ENCODE assay signal across 9 mouse cellular contexts in the genomic region with DNA sequence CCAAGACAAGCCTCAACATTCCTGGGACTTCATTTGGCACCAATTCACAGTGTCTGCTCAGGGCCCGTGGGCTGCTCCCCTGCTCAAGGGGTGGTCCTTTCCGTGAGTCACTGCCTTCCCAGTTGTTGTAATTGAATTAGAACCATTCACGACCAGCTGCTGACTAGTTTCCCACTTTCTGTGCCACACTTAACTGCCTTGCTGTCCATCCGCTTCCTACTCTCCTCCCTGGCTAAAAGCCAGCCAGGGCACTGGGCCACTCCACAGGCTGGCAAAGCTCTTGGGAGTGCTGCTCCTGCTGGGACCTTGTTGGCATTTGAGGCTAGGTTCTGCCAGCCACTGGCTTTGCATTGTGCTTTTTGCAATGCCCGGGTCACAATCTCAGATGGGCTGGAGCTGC. TPM values are rescaled to one million over a fixed set of nuclear protein-coding genes. Genes with fewer than 3 reads are reported as not detected.
DNase-seq lines count a peak whose midpoint lies in the region; ATAC-seq and TF ChIP-seq lines count a peak whose summit lies in the region.
"Had no signal": no experiment of that assay in that cellular context is flagged by ENCODE, and none has a peak within 500 bp of the region (broad histone marks: within the 10 kb centered on the region; RNA-seq: fewer than 3 reads in every experiment).

No protein-coding gene starts in this region.

- H3K27ac ChIP-seq in midbrain, postnatal 0 days (ENCODE audit: low read depth, low read length) = no peak overlapping the region
- H3K27ac ChIP-seq in midbrain, embryonic 11.5 days (ENCODE audit: low read depth, low read length) = no peak overlapping the region
- H3K27ac ChIP-seq in neural tube, embryonic 14.5 days (ENCODE audit: low read depth, low read length) = no peak overlapping the region
- no peak overlapping the region for H3K27ac ChIP-seq in intestine, embryonic 15.5 days
- H3K27ac ChIP-seq: limb, embryonic 12.5 days; neural tube, embryonic 12.5 days had no signal

- no peak for ATAC-seq in midbrain, postnatal 0 days (ENCODE audit: low FRiP score)
- ATAC-seq in midbrain, embryonic 11.5 days (ENCODE audit: low FRiP score) = no peak
- ATAC-seq in neural tube, embryonic 14.5 days (ENCODE audit: low read depth) = peak; percentile 58; the same call in 1 of the 2 replicates
- no peak for ATAC-seq in granulocyte monocyte progenitor cell, adult 5-6 weeks (replicated peaks; ENCODE audit: poor library complexity, severe bottlenecking)
- ATAC-seq in intestine, embryonic 15.5 days = no peak

- no peak overlapping the region for H3K9ac ChIP-seq in midbrain, postnatal 0 days (replicated peaks; ENCODE audit: low read length, poor library complexity, severe bottlenecking)
- no peak overlapping the region for H3K9ac ChIP-seq in midbrain, embryonic 11.5 days (ENCODE audit: low read length)
- H3K9ac ChIP-seq in neural tube, embryonic 14.5 days (replicated peaks; ENCODE audit: low read depth, low read length) = no peak overlapping the region
- no peak overlapping the region for H3K9ac ChIP-seq in intestine, embryonic 15.5 days
- H3K9ac ChIP-seq: limb, embryonic 12.5 days; neural tube, embryonic 12.5 days had no signal

- TF ChIP-seq CTCF in midbrain, postnatal 0 days (IDR thresholded peaks at IDR 0.05) = no peak

- H3K27me3 ChIP-seq in midbrain, postnatal 0 days (ENCODE audit: insufficient read depth, low read length) = no peaks in the 10 kb centered on the region
- H3K27me3 ChIP-seq in midbrain, embryonic 11.5 days (ENCODE audit: control insufficient read depth, insufficient read depth, low read length) = no peaks in the 10 kb centered on the region
- H3K27me3 ChIP-seq in neural tube, embryonic 14.5 days (ENCODE audit: control insufficient read depth, insufficient read depth, low read length) = no peaks in the 10 kb centered on the region
- H3K27me3 ChIP-seq in intestine, embryonic 15.5 days (replicated peaks) = no peaks in the 10 kb centered on the region
- H3K27me3 ChIP-seq: limb, embryonic 12.5 days; neural tube, embryonic 12.5 days had no signal

- H3K36me3 ChIP-seq in midbrain, postnatal 0 days (ENCODE audit: insufficient read depth, low read length) = peaks cover 27% of the 10 kb centered on the region
- peaks cover 10% of the 10 kb centered on the region for H3K36me3 ChIP-seq in midbrain, embryonic 11.5 days (ENCODE audit: control insufficient read depth, insufficient read depth, low read length)
- peaks cover 27% of the 10 kb centered on the region for H3K36me3 ChIP-seq in neural tube, embryonic 14.5 days (ENCODE audit: control insufficient read depth, insufficient read depth, low read length)
- H3K36me3 ChIP-seq in intestine, embryonic 15.5 days = no peaks in the 10 kb centered on the region

- H3K4me1 ChIP-seq in midbrain, postnatal 0 days (ENCODE audit: insufficient read depth, low read length) = no peaks in the 10 kb centered on the region
- H3K4me1 ChIP-seq in midbrain, embryonic 11.5 days (ENCODE audit: control insufficient read depth, insufficient read depth, low read length) = no peaks in the 10 kb centered on the region
- no peaks in the 10 kb centered on the region for H3K4me1 ChIP-seq in neural tube, embryonic 14.5 days (ENCODE audit: control insufficient read depth, insufficient read depth, low read length)
- H3K4me1 ChIP-seq in intestine, embryonic 15.5 days (replicated peaks) = no peaks in the 10 kb centered on the region
- H3K4me1 ChIP-seq: limb, embryonic 12.5 days; neural tube, embryonic 12.5 days had no signal

- no peak overlapping the region for H3K4me2 ChIP-seq in midbrain, postnatal 0 days (ENCODE audit: low read depth, low read length, poor library complexity, severe bottlenecking)
- H3K4me2 ChIP-seq in midbrain, embryonic 11.5 days = no peak overlapping the region
- H3K4me2 ChIP-seq in neural tube, embryonic 14.5 days (ENCODE audit: low read depth, low read length) = no peak overlapping the region
- H3K4me2 ChIP-seq in intestine, embryonic 15.5 days (replicated peaks) = no peak overlapping the region
- H3K4me2 ChIP-seq: limb, embryonic 12.5 days; neural tube, embryonic 12.5 days had no signal

- H3K4me3 ChIP-seq in midbrain, postnatal 0 days (ENCODE audit: low read depth, low read length) = no peak overlapping the region
- H3K4me3 ChIP-seq in midbrain, embryonic 11.5 days (ENCODE audit: low read depth, low read length) = no peak overlapping the region
- H3K4me3 ChIP-seq in neural tube, embryonic 14.5 days (ENCODE audit: low read depth, low read length) = no peak overlapping the region
- no peak overlapping the region for H3K4me3 ChIP-seq in intestine, embryonic 15.5 days (replicated peaks)
- H3K4me3 ChIP-seq: limb, embryonic 12.5 days; neural tube, embryonic 12.5 days had no signal

- H3K9me3 ChIP-seq in midbrain, postnatal 0 days (ENCODE audit: low read length) = no peaks in the 10 kb centered on the region
- H3K9me3 ChIP-seq in midbrain, embryonic 11.5 days (ENCODE audit: control insufficient read depth, low read length) = no peaks in the 10 kb centered on the region; the same call in 1 of the 2 replicates
- H3K9me3 ChIP-seq in neural tube, embryonic 14.5 days (ENCODE audit: control insufficient read depth, low read length) = no peaks in the 10 kb centered on the region
- H3K9me3 ChIP-seq in intestine, embryonic 15.5 days = no peaks in the 10 kb centered on the region
- H3K9me3 ChIP-seq: limb, embryonic 12.5 days; neural tube, embryonic 12.5 days had no signal

- DNase-seq in midbrain, postnatal 0 days (ENCODE audit: low spot score) = peak; percentile 62
- no peak for DNase-seq in midbrain, embryonic 11.5 days (ENCODE audit: low spot score, missing footprints)
- DNase-seq in cerebellum, adult 11 months = peak; percentile 25
- peak; percentile 39 for DNase-seq in gastrocnemius, postnatal 25 days

- WGBS in midbrain, postnatal 0 days = 62% methylated on average over 5 of the region's 5 CpGs
- 71% methylated on average over 5 of the region's 5 CpGs for WGBS in midbrain, embryonic 11.5 days
- WGBS in neural tube, embryonic 14.5 days = 37% methylated on average over 5 of the region's 5 CpGs
- 55% methylated on average over 5 of the region's 5 CpGs for WGBS in intestine, embryonic 15.5 days

RNA-seq across cellular contexts. Expression of gene St8sia2, which starts 59.0 kb away (rescaled TPM):
- 75.1 and 100 TPM in 2 replicates for total RNA-seq in midbrain, postnatal 0 days (2014; rRNA removed)
- 81.1 and 88.1 TPM in 2 replicates for polyA plus RNA-seq in midbrain, postnatal 0 days (2015; fragmentation: Nextera tagmentation; extraction: Ambion mirVana)
- polyA plus RNA-seq in midbrain, embryonic 11.5 days (2014; fragmentation: Nextera tagmentation; extraction: Ambion mirVana) = 40.2 and 42.7 TPM in 2 replicates
- under 1 TPM; 0.36 to 0.51 TPM for total RNA-seq in gastrocnemius, postnatal 25 days (2021)
- 97.9 and 102 TPM in 2 replicates for polyA plus RNA-seq in neural tube, embryonic 14.5 days (2014; fragmentation: Nextera tagmentation; extraction: Ambion mirVana)
- 1.7 TPM in 1 of 2 replicates, not detected in the other for total RNA-seq in granulocyte monocyte progenitor cell, adult 5-6 weeks (2014; fragmentation: Nextera tagmentation)
- not detected in 2 replicates for total RNA-seq in granulocyte monocyte progenitor cell, adult 5-6 weeks (2017)
- polyA plus RNA-seq in intestine, embryonic 15.5 days (2015; fragmentation: Nextera tagmentation; extraction: Ambion mirVana) = 4.3 and 4.4 TPM in 2 replicates
